Mouse (Mus musculus): ENCODE measurements around the gene C1ra. TPM values are rescaled to one million over a fixed set of nuclear protein-coding genes. Genes with fewer than 3 reads are reported as not detected.
"Not testable (repeated sequence)": the region's sequence is repeated elsewhere in the genome, so short reads cannot be mapped to it uniquely, and the experiment has no call there.

Gene C1ra
- total RNA-seq, 2 experiments from 2014 or later = 0.72 to 0.86 TPM

GRCm38 (mm10) chr6:124476796-124477195 lies 35.4 kb upstream of the C1ra start:
- TF ChIP-seq CTCF (conservative IDR thresholded peaks at IDR 0.05) = no peak
- H3K4me3 ChIP-seq = no peak overlapping the region
- no peak for DNase-seq (ENCODE audit: low spot score in 2 of 2)
- no peak overlapping the region for H3K27ac ChIP-seq

- DNase-seq (ENCODE audit: low spot score in 2 of 2) = no peak
- no peak for TF ChIP-seq CTCF (conservative IDR thresholded peaks at IDR 0.05)
- H3K4me3 ChIP-seq = no peak overlapping the region
- no peak overlapping the region for H3K27ac ChIP-seq
Measured at GRCm38 (mm10) chr6:124477221-124477655, 35.0 kb upstream of the C1ra start.

- no peak for DNase-seq (ENCODE audit: low spot score in 2 of 2)
- TF ChIP-seq CTCF (conservative IDR thresholded peaks at IDR 0.05) = no peak
- Histone ChIP-seq H3K4me3 (no peak overlapping the region), H3K27ac (no peak overlapping the region)
Measured at GRCm38 (mm10) chr6:124477922-124478651, 34.1 kb upstream of the C1ra start.

GRCm38 (mm10) chr6:124478874-124479572 lies 33.2 kb upstream of the C1ra start:
- TF ChIP-seq CTCF (conservative IDR thresholded peaks at IDR 0.05) = no peak
- H3K27ac ChIP-seq = no peak overlapping the region
- no peak overlapping the region for H3K4me3 ChIP-seq
- DNase-seq (ENCODE audit: low spot score in 2 of 2) = no peak

GRCm38 (mm10) chr6:124479573-124479930 lies 32.7 kb upstream of the C1ra start:
- H3K4me3 ChIP-seq = no peak overlapping the region
- DNase-seq (ENCODE audit: low spot score in 2 of 2) = no peak
- TF ChIP-seq CTCF (conservative IDR thresholded peaks at IDR 0.05) = no peak
- H3K27ac ChIP-seq = no peak overlapping the region

- Histone ChIP-seq H3K4me3 (no peak overlapping the region), H3K27ac (no peak overlapping the region)
- TF ChIP-seq CTCF (conservative IDR thresholded peaks at IDR 0.05) = peak; percentile 88
- no peak for DNase-seq (ENCODE audit: low spot score in 2 of 2)
Measured at GRCm38 (mm10) chr6:124480295-124480694, 31.9 kb upstream of the C1ra start.

GRCm38 (mm10) chr6:124481571-124481970 lies 30.6 kb upstream of the C1ra start:
- DNase-seq (ENCODE audit: low spot score in 2 of 2) = peak in 1 of 2 experiments; percentile 59
- peak; percentile 85 for TF ChIP-seq CTCF (conservative IDR thresholded peaks at IDR 0.05)
- no peak overlapping the region for H3K4me3 ChIP-seq

GRCm38 (mm10) chr6:124483831-124484230 lies 28.4 kb upstream of the C1ra start:
- H3K4me3 ChIP-seq; DNase-seq (ENCODE audit: low spot score in 2 of 2); H3K27ac ChIP-seq: not testable (repeated sequence)

More at GRCm38 (mm10) chr6:124481571-124481970, 30.6 kb upstream of the C1ra start:
- H3K27ac ChIP-seq = no peak overlapping the region

- TF ChIP-seq CTCF (conservative IDR thresholded peaks at IDR 0.05) = no peak
- no peak overlapping the region for H3K27ac ChIP-seq
- no peak overlapping the region for H3K4me3 ChIP-seq
- no peak for DNase-seq (ENCODE audit: low spot score in 2 of 2)
Measured at GRCm38 (mm10) chr6:124484851-124485250, 27.4 kb upstream of the C1ra start.

- H3K27ac ChIP-seq = no peak overlapping the region
- DNase-seq (ENCODE audit: low spot score in 2 of 2) = no peak
- H3K4me3 ChIP-seq = peak overlapping the region; percentile 34
- no peak for TF ChIP-seq CTCF (conservative IDR thresholded peaks at IDR 0.05)
Measured at GRCm38 (mm10) chr6:124485414-124486144, 26.6 kb upstream of the C1ra start.

GRCm38 (mm10) chr6:124487509-124487908 lies 24.7 kb upstream of the C1ra start:
- TF ChIP-seq CTCF (conservative IDR thresholded peaks at IDR 0.05) = 0 out of 2 replicates have a peak, but pooled peaks have one; percentile 17
- no peak for DNase-seq (ENCODE audit: low spot score in 2 of 2)
- no peak overlapping the region for H3K27ac ChIP-seq
- H3K4me3 ChIP-seq = no peak overlapping the region

- no peak for DNase-seq (ENCODE audit: low spot score in 2 of 2)
- Histone ChIP-seq H3K4me3 (no peak overlapping the region), H3K27ac (no peak overlapping the region)
- no peak for TF ChIP-seq CTCF (conservative IDR thresholded peaks at IDR 0.05)
Measured at GRCm38 (mm10) chr6:124488952-124489351, 23.3 kb upstream of the C1ra start.

- no peak for DNase-seq (ENCODE audit: low spot score in 2 of 2)
- Histone ChIP-seq H3K27ac (no peak overlapping the region), H3K4me3 (no peak overlapping the region)
- no peak for TF ChIP-seq CTCF (conservative IDR thresholded peaks at IDR 0.05)
Measured at GRCm38 (mm10) chr6:124491427-124491826, 20.8 kb upstream of the C1ra start.

Measured in layer of hippocampus, adult 2 months (tissue).